Mouse (Mus musculus) thymus, postnatal 0 days (tissue): ENCODE data around the gene Exosc2. TPM values are rescaled to one million over a fixed set of nuclear protein-coding genes. Genes with fewer than 3 reads are reported as not detected.

Experiments used
- DNase-seq: peaks from one replicate; pipeline ENCODE4 v3.0.0-alpha.2; 2015; ENCODE audit warnings: low spot score
- polyA plus RNA-seq: library from polyadenylated mRNA; unstranded; fragments of >200 nt; fragmentation: Nextera tagmentation; extraction: Ambion mirVana; gene quantifications from 2 replicates; pipeline ENCODE4 v1.2.1, GENCODE M21; 2015

The Exosc2 gene
- polyA plus RNA-seq, result 54.5 and 57.6 TPM in 2 replicates

- DNase-seq, result peak; percentile 97
Observed at GRCm38 (mm10) chr2:31670551-31671035, at the start of gene Exosc2. Gene Exosc2 (plus strand): TSS chr2:31670715.

DNA sequence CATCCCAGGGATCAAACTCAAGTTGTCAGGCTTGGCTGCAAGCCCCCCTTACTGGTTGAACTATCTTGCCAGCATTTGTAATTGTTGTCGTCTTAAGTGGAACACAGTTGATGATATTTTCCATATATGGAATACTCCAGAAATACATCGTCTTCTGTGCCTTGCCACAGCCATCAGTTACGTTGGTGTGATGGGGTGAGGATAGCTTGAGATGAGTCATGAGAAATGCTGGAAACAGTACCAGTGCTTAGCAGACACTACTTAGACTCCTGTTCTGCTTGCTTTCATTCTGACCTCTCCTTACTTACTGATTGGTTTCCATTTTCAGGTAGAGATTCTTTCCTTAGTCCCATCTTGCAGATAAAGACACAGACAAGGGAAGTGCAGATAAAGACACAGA lies 37.0 kb upstream of the Exosc2 start:
- DNase-seq, result no peak

GRCm38 (mm10) chr2:31635281-31636137 lies 35.0 kb upstream of the Exosc2 start:
- peak; percentile 10 for DNase-seq

DNA sequence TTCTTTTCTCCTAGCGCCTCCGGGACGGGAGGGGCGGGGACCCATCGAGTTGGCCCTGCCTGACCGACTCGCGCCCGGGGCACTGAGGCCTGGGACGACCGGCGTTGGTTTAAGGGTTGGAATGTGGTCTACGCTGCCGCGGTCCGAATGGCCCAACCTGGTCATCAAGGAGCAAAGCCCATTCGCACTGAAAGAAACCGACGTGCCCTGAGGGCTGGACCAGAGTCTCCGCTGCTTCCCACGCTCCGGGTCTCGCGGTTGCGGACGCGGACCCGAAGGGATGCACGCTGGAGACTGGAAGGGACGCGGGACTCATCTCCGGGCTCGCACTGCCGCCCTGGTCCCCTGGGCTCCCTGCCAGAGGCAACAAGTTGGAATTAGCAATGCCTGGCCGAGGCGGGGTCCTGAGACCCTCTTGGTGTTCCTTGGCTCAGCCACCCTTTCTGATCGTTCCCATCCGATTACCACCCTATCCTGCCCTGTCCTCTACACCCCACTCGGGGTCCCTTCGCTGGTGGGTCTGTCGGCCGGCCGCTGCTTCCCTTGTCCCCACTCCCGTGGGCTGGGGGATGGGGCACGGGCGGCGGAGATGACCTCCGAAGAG lies 34.3 kb upstream of the Exosc2 start:
- DNase-seq, result no peak

- DNase-seq, result no peak
Observed at GRCm38 (mm10) chr2:31636742-31637141, 33.8 kb upstream of the Exosc2 start.

GRCm38 (mm10) chr2:31637311-31637710 lies 33.2 kb upstream of the Exosc2 start:
- DNase-seq, result no peak

DNA sequence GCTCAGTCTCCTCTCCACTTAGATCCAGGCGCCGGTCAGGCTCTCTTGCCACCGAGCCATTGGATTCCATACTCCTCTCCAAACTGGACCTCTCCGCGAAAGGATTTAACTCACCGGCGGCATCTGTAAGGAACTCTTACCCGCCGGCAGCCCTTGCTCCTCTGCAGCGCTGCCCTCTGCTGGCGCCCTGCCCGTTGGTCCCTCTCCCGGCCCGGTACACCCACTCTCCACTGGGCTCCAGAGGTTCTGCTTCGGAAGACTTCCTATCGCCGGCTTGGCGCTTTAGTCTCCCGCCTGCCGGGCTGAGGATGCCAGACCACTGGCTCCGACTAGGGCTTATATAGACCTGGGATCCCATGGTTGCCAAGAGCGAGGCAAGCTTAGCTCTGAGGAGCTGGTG lies 32.7 kb upstream of the Exosc2 start:
- peak; percentile 36 for DNase-seq

DNA sequence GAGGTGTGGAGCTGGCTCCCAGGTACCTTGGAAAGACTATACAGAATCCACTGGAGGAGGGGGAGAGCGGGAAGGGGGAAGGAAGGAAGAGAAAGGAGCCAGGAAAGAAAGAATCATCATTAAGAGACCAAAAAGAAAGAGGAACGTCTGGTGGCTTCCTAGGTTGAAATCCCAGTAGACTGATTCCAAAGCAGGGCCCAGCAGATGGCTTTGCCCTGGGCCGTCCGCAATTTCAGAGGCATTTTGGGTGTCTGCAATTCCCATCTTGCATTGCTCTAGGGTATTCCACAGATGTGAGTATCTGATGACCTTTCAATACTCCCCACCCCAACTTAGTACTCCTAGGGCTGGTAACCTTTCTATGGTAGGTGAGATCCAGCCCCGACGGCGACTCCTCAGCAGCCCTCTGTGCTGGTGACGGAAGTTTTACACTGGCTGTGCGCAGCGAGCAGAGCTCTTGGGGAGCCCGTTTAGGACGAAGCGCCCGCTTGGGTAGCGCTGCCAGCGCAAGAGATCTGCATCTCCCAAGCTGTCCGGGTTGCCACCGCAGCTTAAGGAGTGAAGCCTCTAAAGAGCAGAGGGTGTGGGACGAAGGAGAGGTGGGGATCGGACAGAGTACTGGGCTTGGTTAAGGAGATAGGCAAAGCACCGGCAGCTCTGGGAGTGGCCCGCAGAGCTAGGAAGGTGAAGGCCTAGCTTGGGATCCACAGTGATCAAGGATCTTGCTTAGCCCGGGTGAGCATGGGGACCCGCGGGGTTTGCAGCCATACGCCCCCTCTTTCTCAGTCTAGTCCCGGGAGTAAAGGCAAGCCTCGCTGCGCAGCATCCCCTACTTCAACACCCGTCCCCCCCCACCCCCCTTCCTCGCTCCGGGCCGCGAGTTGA lies 31.7 kb upstream of the Exosc2 start:
- no peak for DNase-seq

- no peak for DNase-seq
Observed at GRCm38 (mm10) chr2:31639466-31639760, 31.1 kb upstream of the Exosc2 start.

DNA sequence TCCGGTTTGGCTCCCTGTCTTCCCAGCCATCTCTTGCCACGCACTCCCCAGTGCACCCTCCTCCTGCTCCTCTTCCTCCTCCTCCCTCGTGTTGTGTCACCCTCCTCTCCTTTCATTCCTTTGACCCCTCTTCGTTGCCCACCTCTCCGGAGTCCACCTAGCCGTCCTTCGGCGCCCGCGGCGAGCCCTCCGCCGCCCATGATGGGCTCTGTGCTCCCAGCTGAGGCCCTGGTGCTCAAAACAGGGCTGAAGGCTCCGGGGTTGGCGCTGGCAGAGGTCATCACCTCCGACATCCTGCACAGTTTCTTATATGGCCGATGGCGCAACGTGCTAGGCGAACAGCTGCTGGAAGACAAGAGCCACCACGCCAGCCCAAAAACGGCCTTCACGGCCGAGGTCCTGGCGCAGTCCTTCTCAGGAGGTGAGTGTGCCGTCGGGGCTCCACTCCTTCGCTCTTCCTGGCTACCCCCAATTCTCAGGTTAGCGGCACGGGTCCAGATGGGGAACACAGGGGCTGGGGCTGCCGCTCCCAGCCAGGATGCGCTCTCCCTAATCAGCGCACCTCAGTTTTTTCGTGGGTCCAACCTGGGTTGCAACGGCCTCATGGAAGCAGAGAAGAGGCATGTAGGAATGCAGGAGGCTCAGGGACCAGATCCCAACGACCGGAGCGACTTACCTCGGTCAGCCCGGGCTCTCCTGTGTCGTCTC lies 30.5 kb upstream of the Exosc2 start, which contains the start of gene Prdm12:
TSS of gene Prdm12 (plus strand) at position 137 of the 708 bp plus-strand sequence.
- DNase-seq, result no peak

- DNase-seq, result no peak
Observed at GRCm38 (mm10) chr2:31640609-31641507, 29.7 kb upstream of the Exosc2 start.

DNA sequence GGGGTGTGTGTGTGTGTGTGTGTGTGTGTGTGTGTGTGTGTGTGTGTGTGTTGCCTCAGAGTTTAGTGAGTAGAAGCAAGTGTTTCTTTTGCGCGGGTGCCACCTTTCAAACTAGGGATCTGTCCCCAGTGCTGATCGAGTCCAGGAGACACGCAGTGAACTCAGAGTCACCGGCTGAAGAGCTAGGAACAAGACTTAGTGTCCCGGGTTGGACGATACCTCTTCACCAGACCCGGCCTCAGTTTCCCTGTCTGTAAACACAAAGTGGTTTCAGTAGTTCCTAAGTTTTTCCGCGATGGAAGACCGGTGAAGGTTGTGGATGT lies 29.0 kb upstream of the Exosc2 start:
- no peak for DNase-seq

DNA sequence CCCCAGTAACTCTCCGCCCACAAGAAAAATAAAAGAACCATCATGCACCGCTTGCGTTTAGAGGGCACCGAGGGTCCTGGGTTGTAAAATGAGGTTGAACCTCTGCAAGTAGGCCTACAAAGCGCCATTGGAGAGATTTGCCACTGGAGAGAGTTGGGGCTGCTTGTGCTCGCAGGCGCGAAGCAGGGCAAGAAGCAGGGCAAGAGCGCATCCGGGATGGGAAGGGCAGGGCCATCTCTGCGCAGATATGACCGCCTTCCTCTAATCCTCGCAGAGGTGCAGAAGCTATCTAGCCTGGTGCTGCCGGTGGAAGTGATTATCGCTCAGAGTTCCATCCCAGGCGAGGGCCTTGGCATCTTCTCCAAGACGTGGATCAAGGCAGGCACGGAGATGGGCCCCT lies 28.6 kb upstream of the Exosc2 start:
- DNase-seq, result no peak

DNA sequence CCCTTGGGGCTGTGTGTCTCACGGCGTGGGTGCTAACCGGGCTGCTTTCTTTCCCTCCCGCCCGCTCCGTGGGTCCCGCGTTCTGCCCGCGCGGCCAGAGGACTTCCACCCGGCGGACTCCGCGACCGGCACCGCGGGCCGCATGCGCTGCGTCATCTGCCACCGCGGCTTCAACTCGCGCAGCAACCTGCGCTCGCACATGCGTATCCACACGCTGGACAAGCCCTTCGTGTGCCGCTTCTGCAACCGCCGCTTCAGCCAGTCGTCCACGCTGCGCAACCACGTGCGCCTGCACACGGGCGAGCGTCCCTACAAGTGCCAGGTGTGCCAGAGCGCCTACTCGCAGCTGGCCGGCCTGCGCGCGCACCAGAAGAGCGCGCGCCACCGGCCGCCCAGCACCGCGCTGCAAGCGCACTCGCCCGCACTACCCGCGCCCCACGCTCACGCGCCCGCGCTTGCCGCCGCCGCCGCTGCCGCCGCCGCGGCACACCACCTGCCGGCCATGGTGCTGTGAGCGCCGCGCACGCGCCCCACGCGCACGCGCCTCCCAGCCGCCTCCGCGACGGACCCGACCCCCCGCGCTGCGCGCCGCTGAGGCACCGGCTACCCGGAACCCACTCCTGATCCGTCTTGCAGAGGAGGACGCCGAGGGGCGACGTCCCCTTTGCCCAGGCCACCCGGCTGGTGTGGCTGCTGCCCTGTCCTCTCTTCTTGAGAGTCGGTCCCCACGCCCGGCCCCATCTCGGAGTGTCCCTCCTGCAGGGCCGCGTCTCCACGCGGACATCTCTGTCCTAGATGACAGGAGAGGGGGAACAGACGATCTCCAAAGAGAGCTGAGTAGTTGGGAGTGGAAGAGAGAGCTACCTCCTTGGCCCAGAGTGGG lies 16.3 kb upstream of the Exosc2 start:
- DNase-seq, result peak; percentile 38

DNA sequence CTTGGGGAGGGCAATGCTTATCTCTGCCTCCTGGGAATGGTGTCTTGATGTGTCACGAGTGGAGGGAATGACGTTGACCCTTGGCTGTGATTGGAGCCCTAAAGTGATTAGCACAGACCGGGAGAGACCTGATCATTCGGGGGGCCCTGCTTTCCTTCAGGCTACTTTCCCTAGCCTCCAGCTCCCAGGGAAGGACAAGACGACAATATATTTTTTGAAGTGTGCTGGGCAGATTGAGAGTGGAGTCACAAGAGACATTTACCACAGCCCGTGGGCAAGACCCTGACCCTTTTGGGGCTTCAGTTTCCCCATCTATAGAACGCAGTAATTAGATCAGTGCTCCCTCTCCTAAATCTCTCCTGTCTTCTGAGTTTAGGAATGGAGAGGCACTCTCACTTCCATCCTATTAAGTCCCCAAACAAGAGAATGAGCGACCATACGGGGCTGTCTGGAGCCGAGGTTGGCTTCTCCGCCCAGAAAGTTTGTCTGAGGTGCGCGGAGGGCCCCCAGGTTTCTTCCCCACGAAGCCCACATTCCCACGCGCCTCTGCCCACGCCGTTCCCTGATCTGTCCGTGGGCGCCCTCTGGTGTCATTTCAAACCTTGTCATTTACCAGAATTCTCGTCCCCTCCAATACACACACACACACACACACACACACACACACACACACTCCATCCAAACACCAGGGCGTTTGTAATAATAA lies 15.5 kb upstream of the Exosc2 start:
- DNase-seq, result peak; percentile 40

DNA sequence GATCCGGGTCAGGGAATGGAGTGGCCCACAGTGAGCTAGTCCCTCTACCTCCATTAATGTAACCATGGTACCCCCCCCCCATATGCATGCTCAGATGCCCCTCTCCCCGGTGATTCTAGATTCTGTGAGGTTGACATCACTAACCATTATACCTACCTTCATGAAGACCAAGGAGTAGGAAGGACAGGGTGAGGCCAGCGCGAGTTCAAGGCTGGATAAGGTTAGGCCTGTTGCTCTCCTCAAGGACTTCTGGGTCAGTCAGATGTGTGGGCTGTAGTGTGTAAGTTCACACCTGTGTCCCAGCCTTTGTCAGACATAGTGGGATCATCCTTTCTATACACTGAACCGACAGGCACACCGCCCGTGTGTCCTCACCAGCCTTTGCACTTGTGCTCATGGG lies 14.1 kb upstream of the Exosc2 start:
- no peak for DNase-seq

- no peak for DNase-seq
Observed at GRCm38 (mm10) chr2:31662939-31663803, 7.3 kb upstream of the Exosc2 start.

DNA sequence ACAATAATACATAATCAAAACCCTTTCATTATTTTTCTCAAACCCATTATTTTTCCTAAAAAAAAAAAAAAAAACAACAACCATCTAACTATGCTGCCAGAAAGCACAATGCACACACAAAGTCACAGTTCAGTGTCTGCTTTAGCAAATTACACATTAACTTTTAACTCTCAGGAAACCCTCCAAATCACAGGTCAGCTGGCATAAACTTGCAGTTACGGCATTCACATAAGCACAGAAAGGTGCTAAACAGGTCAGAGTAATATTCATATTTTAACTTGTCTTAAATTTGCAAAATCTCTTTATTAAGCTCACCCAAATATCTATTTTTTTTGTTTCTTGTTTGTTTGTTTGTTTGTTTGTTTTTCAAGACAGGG lies 6.7 kb upstream of the Exosc2 start:
- no peak for DNase-seq
